Mouse (Mus musculus): ENCODE measurements around the gene Gm10801.
"Not testable (repeated sequence)": the region's sequence is repeated elsewhere in the genome, so short reads cannot be mapped to it uniquely, and the experiment has no call there.

Gene Gm10801

DNA sequence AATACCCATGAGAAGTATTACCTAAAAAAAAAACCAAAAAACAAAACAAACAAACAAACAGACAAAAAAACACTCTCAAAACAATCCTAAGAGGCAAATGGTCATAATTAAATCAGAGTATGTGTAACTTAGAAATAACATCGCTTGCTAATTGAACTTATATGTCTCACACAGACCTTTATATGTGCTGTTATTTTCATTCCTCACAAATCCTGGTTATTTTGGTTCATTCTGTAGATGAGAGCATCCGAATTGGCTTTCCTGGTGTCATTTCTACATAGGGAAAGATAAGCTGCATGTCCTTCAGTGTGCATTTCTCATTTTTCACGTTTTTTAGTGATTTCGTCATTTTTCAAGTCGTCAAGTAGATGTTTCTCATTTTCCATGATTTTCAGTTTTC lies at the start of gene Gm10801:
Gene Gm10801 (plus strand): TSS at position 301 of the 400 bp plus-strand sequence.
- not testable (repeated sequence) for DNase-seq (ENCODE audit: low read depth, low spot score)

GRCm38 (mm10) chr2:98667201-98667600 lies 5.2 kb downstream of the Gm10801 start, which contains the start of gene Gm10800:
Gene Gm10800 (minus strand): TSS chr2:98667301.
- not testable (repeated sequence) for DNase-seq (ENCODE audit: low read depth, low spot score)

DNA sequence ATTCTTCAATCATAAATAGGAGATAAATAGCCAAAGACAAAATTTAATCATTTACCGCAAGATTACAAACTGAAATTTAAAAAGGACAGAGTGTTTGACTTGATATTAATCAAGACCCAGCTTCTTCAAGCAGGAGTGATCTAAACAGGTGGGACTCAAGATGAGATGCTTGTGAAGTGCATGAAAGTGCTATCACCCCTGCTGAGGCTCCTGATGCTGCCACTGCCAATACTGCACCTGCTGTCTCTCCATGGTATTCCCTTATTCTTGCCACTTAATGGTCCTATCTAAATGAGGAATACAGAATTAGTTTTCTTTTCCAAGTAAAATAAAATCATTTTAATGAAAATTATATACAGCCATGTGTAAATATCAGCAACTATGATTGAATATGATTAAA lies 35.5 kb downstream of the Gm10801 start:
- no peak for DNase-seq (ENCODE audit: low read depth, low spot score)
